Mouse (Mus musculus) G1E (cell line): ENCODE measurements around the gene Ctsk. TPM values are rescaled to one million over a fixed set of nuclear protein-coding genes. Genes with fewer than 3 reads are reported as not detected.

Experiments
- ATAC-seq: 2 replicates; pipeline ENCODE4 v1.8.0; 2016; ENCODE audit warnings: mild to moderate bottlenecking; ENCODE audit not compliant: insufficient number of reproducible peaks, poor library complexity, low FRiP score, severe bottlenecking; ENCODE audit errors: extremely low read depth
- DNase-seq: peaks from one replicate; pipeline ENCODE4 v3.0.0; 2012; ENCODE audit warnings: low spot score
- H3K27me3 ChIP-seq: 2 replicates; pipeline ENCODE4 v1.6.1; 2012; ENCODE audit warnings: mild to moderate bottlenecking, low read length, inconsistent platforms; ENCODE audit not compliant: insufficient read depth
- H3K36me3 ChIP-seq: replicated peaks from 2 replicates; pipeline ENCODE3; 2012; ENCODE audit warnings: mild to moderate bottlenecking, inconsistent platforms
- H3K4me1 ChIP-seq: 2 replicates; pipeline ENCODE4 v1.6.1; 2012; ENCODE audit warnings: low read depth, low read length, inconsistent platforms, mixed read lengths; ENCODE audit not compliant: insufficient read depth
- H3K4me3 ChIP-seq: 2 replicates; pipeline ENCODE4 v1.5.1; 2012; ENCODE audit warnings: low read depth, mild to moderate bottlenecking, inconsistent platforms, low read length, moderate library complexity, mixed read lengths
- H3K9me3 ChIP-seq: replicated peaks from 2 replicates; pipeline ENCODE4 v1.6.1; 2012; ENCODE audit warnings: inconsistent platforms
- CTCF ChIP-seq: IDR thresholded peaks from 2 replicates; pipeline ENCODE4 v1.5.1; 2012; ENCODE audit warnings: low read depth, low read length, inconsistent platforms, mixed read lengths
- GATA1 ChIP-seq: IDR thresholded peaks from 2 replicates; pipeline ENCODE4 v1.6.1; 2012; ENCODE audit warnings: borderline replicate concordance, low read length, inconsistent platforms, mixed read lengths
- GATA2 ChIP-seq: IDR thresholded peaks from 2 replicates; pipeline ENCODE4 v1.6.1; 2012; ENCODE audit warnings: low read depth, low read length, inconsistent platforms, borderline replicate concordance
- POLR2AphosphoS5 ChIP-seq: IDR thresholded peaks from 2 replicates; pipeline ENCODE4 v1.6.1; 2012; ENCODE audit warnings: low read depth, low read length, inconsistent platforms; ENCODE audit not compliant: insufficient replicate concordance
- TAL1 ChIP-seq: conservative IDR thresholded peaks from 2 replicates; pipeline ENCODE4 v1.6.1; 2012; ENCODE audit warnings: low read depth, low read length, inconsistent platforms, mixed read lengths
- polyA plus RNA-seq: library from polyadenylated mRNA; stranded (reverse); fragments of >175 nt; gene quantifications from 2 replicates; pipeline ENCODE4 v1.2.3, GENCODE M21; 2012
- total RNA-seq, 2 experiments: library from RNA; stranded (forward) in 1 of 2; stranded (reverse) in 1 of 2; fragments of 200-1000 nt in 1 of 2; fragments of >200 nt in 1 of 2; fragmentation: Nextera tagmentation in 1 of 2; gene quantifications; 2 replicates each; pipeline ENCODE4 v1.2.3; 2014 to 2017

Ctsk gene
- total and polyA plus RNA-seq, 3 experiments = 0.16 TPM; not detected in 2

GRCm38 (mm10) chr3:95526622-95527211 lies 27.7 kb downstream of the Ctsk start, which contains the start of gene Ctss:
Gene Ctss (plus strand): TSS chr3:95526786.
- H3K9me3 ChIP-seq = no peaks in the 10 kb centered on the region

GRCm38 (mm10) chr3:95529814-95530213 lies 30.8 kb downstream of the Ctsk start:
- H3K27me3 ChIP-seq = peaks cover 14% of the 10 kb centered on the region
- peaks cover 11% of the 10 kb centered on the region for H3K4me1 ChIP-seq
- DNase-seq (no peak), ATAC-seq (no peak)
- H3K4me3 ChIP-seq = no peak overlapping the region
- TF ChIP-seq TAL1 = no peak
- TF ChIP-seq GATA1 = no peak
- no peak for TF ChIP-seq CTCF
- TF ChIP-seq POLR2AphosphoS5 = no peak
- TF ChIP-seq GATA2 = no peak
- H3K9me3 ChIP-seq = no peaks in the 10 kb centered on the region
- no peaks in the 10 kb centered on the region for H3K36me3 ChIP-seq

More at GRCm38 (mm10) chr3:95526622-95527211, 27.7 kb downstream of the Ctsk start, which contains the start of gene Ctss:
- no peak within 1 kb of the TSS for H3K4me3 ChIP-seq
- no peak for TF ChIP-seq POLR2AphosphoS5
- TF ChIP-seq GATA1 = no peak
- no peak for ATAC-seq
- no peak for DNase-seq
- H3K27me3 ChIP-seq = peaks cover 18% of the 10 kb centered on the region
- peaks cover 29% of the 10 kb centered on the region for H3K4me1 ChIP-seq
- no peaks in the 10 kb centered on the region for H3K36me3 ChIP-seq

GRCm38 (mm10) chr3:95531025-95531424 lies 32.0 kb downstream of the Ctsk start:
- no peak for ATAC-seq
- Histone ChIP-seq H3K4me1 (peaks cover 11% of the 10 kb centered on the region), H3K9me3 (peaks cover 3% of the 10 kb centered on the region; the same call in 1 of the 2 replicates), H3K4me3 (no peak overlapping the region), H3K36me3 (no peaks in the 10 kb centered on the region), H3K27me3 (peaks cover 14% of the 10 kb centered on the region)
- no peak for TF ChIP-seq TAL1
- no peak for TF ChIP-seq CTCF
- DNase-seq = no peak

- no peak for DNase-seq
Observed at GRCm38 (mm10) chr3:95533364-95533763, 34.3 kb downstream of the Ctsk start.

GRCm38 (mm10) chr3:95534927-95535326 lies 35.9 kb downstream of the Ctsk start:
- no peak for ATAC-seq
- no peaks in the 10 kb centered on the region for H3K36me3 ChIP-seq

More at GRCm38 (mm10) chr3:95533364-95533763, 34.3 kb downstream of the Ctsk start:
- Histone ChIP-seq H3K9me3 (peaks cover 3% of the 10 kb centered on the region; the same call in 1 of the 2 replicates), H3K4me1 (peaks cover 4% of the 10 kb centered on the region), H3K36me3 (no peaks in the 10 kb centered on the region), H3K4me3 (no peak overlapping the region), H3K27me3 (peaks cover 13% of the 10 kb centered on the region)
- ATAC-seq = no peak
- no peak for TF ChIP-seq CTCF
- no peak for TF ChIP-seq TAL1
- no peak for TF ChIP-seq GATA1
- TF ChIP-seq POLR2AphosphoS5 = no peak
- TF ChIP-seq GATA2 = no peak

GRCm38 (mm10) chr3:95538936-95539335 lies 39.9 kb downstream of the Ctsk start:
- no peak for DNase-seq
- no peak overlapping the region for H3K4me3 ChIP-seq
- TF ChIP-seq TAL1 (no peak), POLR2AphosphoS5 (no peak), GATA1 (no peak), CTCF (no peak), GATA2 (no peak)
- peaks cover 10% of the 10 kb centered on the region for H3K27me3 ChIP-seq
- peaks cover 3% of the 10 kb centered on the region; the same call in 1 of the 2 replicates for H3K9me3 ChIP-seq
- H3K36me3 ChIP-seq = no peaks in the 10 kb centered on the region
- ATAC-seq = no peak
- H3K4me1 ChIP-seq = peaks cover 3% of the 10 kb centered on the region; the same call in 1 of the 2 replicates

More at GRCm38 (mm10) chr3:95534927-95535326, 35.9 kb downstream of the Ctsk start:
- Histone ChIP-seq H3K4me1 (peaks cover 4% of the 10 kb centered on the region), H3K9me3 (peaks cover 3% of the 10 kb centered on the region; the same call in 1 of the 2 replicates), H3K27me3 (peaks cover 11% of the 10 kb centered on the region), H3K4me3 (no peak overlapping the region)
- TF ChIP-seq GATA1 = no peak
- no peak for TF ChIP-seq GATA2
- TF ChIP-seq POLR2AphosphoS5 = no peak
- no peak for TF ChIP-seq CTCF
- no peak for TF ChIP-seq TAL1
- DNase-seq = no peak
